Comparison of ENCODE assay signal across 12 mouse cellular contexts in the genomic region with DNA sequence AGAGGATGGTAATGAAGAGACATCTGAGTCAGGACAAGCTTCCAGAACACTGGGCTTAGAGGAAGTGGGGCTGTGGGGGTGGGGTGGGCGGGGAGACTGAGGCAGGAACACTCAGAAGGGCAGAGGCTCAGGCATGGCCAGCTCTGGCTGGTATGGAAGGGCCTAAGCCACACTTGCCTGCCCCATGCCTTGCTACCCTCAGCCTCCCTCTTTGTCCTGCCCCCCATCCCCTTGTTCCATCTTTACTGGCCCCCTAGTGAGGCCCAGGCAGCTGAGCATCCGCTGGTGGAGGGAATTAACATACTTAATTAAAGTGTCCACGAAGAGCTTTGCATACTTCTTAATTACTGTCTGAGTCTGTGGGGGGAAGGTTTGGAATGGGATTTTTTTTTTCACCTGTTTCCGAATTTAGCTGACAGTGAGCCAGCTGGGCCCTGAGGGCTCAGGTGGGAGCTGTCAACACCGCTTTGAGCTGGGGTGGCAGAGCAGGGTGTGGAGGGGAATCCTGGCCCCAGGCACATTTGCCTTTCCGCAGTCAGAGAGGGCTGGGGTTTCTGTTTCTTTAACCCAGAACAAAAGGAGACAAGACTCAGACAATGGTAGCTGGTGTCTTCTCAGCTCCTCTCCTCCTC. TPM values are rescaled to one million over a fixed set of nuclear protein-coding genes. Genes with fewer than 3 reads are reported as not detected.
DNase-seq lines count a peak whose midpoint lies in the region; ATAC-seq lines count a peak whose summit lies in the region.
"Had no signal": no experiment of that assay in that cellular context is flagged by ENCODE, and none has a peak within 500 bp of the region (broad histone marks: within the 10 kb centered on the region; RNA-seq: fewer than 3 reads in every experiment).

No protein-coding gene starts in this region.

- no peak for DNase-seq in neural tube, embryonic 11.5 days (ENCODE audit: low spot score)
- DNase-seq in neural tube, embryonic 10.5 days (ENCODE audit: extremely low spot score, low spot score), result no peak
- no peak for DNase-seq in midbrain, embryonic 10.5 days (ENCODE audit: low spot score)
- no peak for DNase-seq in liver, embryonic 11.5 days (ENCODE audit: low spot score)
- no peak for DNase-seq in spleen, adult 18-20 months
- no peak for DNase-seq in lung, postnatal 10 days
- DNase-seq: embryo, embryonic 11 days; heart, adult 18-20 months; kidney, postnatal 36 days had no signal

- no peak overlapping the region for H3K9ac ChIP-seq in neural tube, embryonic 11.5 days (ENCODE audit: low read length)
- H3K9ac ChIP-seq in forebrain, embryonic 13.5 days, result 0 out of 2 replicates have a peak overlapping the region, but pooled peaks have one; percentile 38
- H3K9ac ChIP-seq in liver, embryonic 11.5 days (ENCODE audit: low read depth, low read length), result no peak overlapping the region
- H3K9ac ChIP-seq in kidney, embryonic 16.5 days (replicated peaks; ENCODE audit: low read length), result no peak overlapping the region
- H3K9ac ChIP-seq: liver, embryonic 14.5 days had no signal

- H3K4me2 ChIP-seq in neural tube, embryonic 11.5 days (ENCODE audit: low read depth), result no peak overlapping the region
- no peak overlapping the region for H3K4me2 ChIP-seq in forebrain, embryonic 13.5 days
- H3K4me2 ChIP-seq in liver, embryonic 11.5 days, result no peak overlapping the region
- H3K4me2 ChIP-seq in kidney, embryonic 16.5 days (replicated peaks; ENCODE audit: low read depth, low read length), result no peak overlapping the region

- 31% methylated on average over 6 of the region's 6 CpGs for WGBS in neural tube, embryonic 11.5 days
- WGBS in forebrain, embryonic 13.5 days, result 21% methylated on average over 6 of the region's 6 CpGs
- WGBS in midbrain, embryonic 10.5 days, result 20% methylated on average over 6 of the region's 6 CpGs
- WGBS in liver, embryonic 11.5 days, result 55% methylated on average over 6 of the region's 6 CpGs
- 51% methylated on average over 6 of the region's 6 CpGs for WGBS in kidney, embryonic 16.5 days

- H3K4me1 ChIP-seq in neural tube, embryonic 11.5 days (ENCODE audit: control insufficient read depth, insufficient read depth, low read length), result peaks cover 5% of the 10 kb centered on the region; the same call in 1 of the 2 replicates
- H3K4me1 ChIP-seq in forebrain, embryonic 13.5 days, result peaks cover 47% of the 10 kb centered on the region
- peaks cover 48% of the 10 kb centered on the region for H3K4me1 ChIP-seq in midbrain, embryonic 10.5 days
- H3K4me1 ChIP-seq in liver, embryonic 11.5 days (replicated peaks; ENCODE audit: control insufficient read depth, insufficient read depth, low read length), result no peaks in the 10 kb centered on the region
- no peaks in the 10 kb centered on the region for H3K4me1 ChIP-seq in kidney, embryonic 16.5 days (ENCODE audit: insufficient read depth, low read length)

- no peak overlapping the region for H3K4me3 ChIP-seq in neural tube, embryonic 11.5 days (ENCODE audit: low read depth, low read length)
- no peak overlapping the region for H3K4me3 ChIP-seq in forebrain, embryonic 13.5 days
- no peak overlapping the region for H3K4me3 ChIP-seq in midbrain, embryonic 10.5 days
- no peak overlapping the region for H3K4me3 ChIP-seq in liver, embryonic 11.5 days (ENCODE audit: low read depth, low read length)
- no peak overlapping the region for H3K4me3 ChIP-seq in kidney, embryonic 16.5 days (ENCODE audit: low read length)

- ATAC-seq in neural tube, embryonic 11.5 days (ENCODE audit: insufficient read depth, low FRiP score, low TSS enrichment), result no peak
- ATAC-seq in forebrain, embryonic 13.5 days, result peak; percentile 44; the same call in 1 of the 2 replicates
- no peak for ATAC-seq in liver, embryonic 11.5 days (replicated peaks; ENCODE audit: low FRiP score)
- ATAC-seq in kidney, embryonic 16.5 days (ENCODE audit: low FRiP score, low TSS enrichment), result no peak

- no peaks in the 10 kb centered on the region for H3K9me3 ChIP-seq in neural tube, embryonic 11.5 days (ENCODE audit: control insufficient read depth, low read length)
- H3K9me3 ChIP-seq in forebrain, embryonic 13.5 days (replicated peaks), result no peaks in the 10 kb centered on the region
- no peaks in the 10 kb centered on the region for H3K9me3 ChIP-seq in midbrain, embryonic 10.5 days (replicated peaks)
- H3K9me3 ChIP-seq in liver, embryonic 11.5 days (ENCODE audit: control insufficient read depth, low read length), result no peaks in the 10 kb centered on the region
- H3K9me3 ChIP-seq in kidney, embryonic 16.5 days (ENCODE audit: low read length), result no peaks in the 10 kb centered on the region

- no peaks in the 10 kb centered on the region for H3K36me3 ChIP-seq in neural tube, embryonic 11.5 days (ENCODE audit: control insufficient read depth, insufficient read depth, low read length)
- peaks cover 4% of the 10 kb centered on the region for H3K36me3 ChIP-seq in forebrain, embryonic 13.5 days (ENCODE audit: poor library complexity, severe bottlenecking)
- peaks cover 12% of the 10 kb centered on the region for H3K36me3 ChIP-seq in midbrain, embryonic 10.5 days
- H3K36me3 ChIP-seq in liver, embryonic 11.5 days (ENCODE audit: control insufficient read depth, insufficient read depth, low read length), result no peaks in the 10 kb centered on the region
- no peaks in the 10 kb centered on the region for H3K36me3 ChIP-seq in kidney, embryonic 16.5 days (ENCODE audit: insufficient read depth, low read length)

- H3K27ac ChIP-seq in neural tube, embryonic 11.5 days (ENCODE audit: low read depth, low read length), result 0 out of 2 replicates have a peak overlapping the region, but pooled peaks have one; percentile 31
- peak overlapping the region; percentile 80 for H3K27ac ChIP-seq in forebrain, embryonic 13.5 days
- peak overlapping the region; percentile 77 for H3K27ac ChIP-seq in midbrain, embryonic 10.5 days (replicated peaks)
- H3K27ac ChIP-seq in liver, embryonic 11.5 days (ENCODE audit: low read depth, low read length), result no peak overlapping the region
- H3K27ac ChIP-seq in kidney, embryonic 16.5 days (ENCODE audit: low read length), result no peak overlapping the region
- H3K27ac ChIP-seq: liver, embryonic 14.5 days had no signal

- no peaks in the 10 kb centered on the region for H3K27me3 ChIP-seq in neural tube, embryonic 11.5 days (ENCODE audit: control insufficient read depth, insufficient read depth, low read length)
- no peaks in the 10 kb centered on the region for H3K27me3 ChIP-seq in forebrain, embryonic 13.5 days
- H3K27me3 ChIP-seq in midbrain, embryonic 10.5 days (ENCODE audit: low read depth, poor library complexity, severe bottlenecking), result no peaks in the 10 kb centered on the region
- H3K27me3 ChIP-seq in liver, embryonic 11.5 days (replicated peaks; ENCODE audit: control insufficient read depth, insufficient read depth, low read length), result no peaks in the 10 kb centered on the region
- H3K27me3 ChIP-seq in kidney, embryonic 16.5 days (ENCODE audit: insufficient read depth, low read length), result no peaks in the 10 kb centered on the region

RNA-seq across cellular contexts. Expression of gene Rab6b, which starts 22.0 kb away (rescaled TPM):
- polyA plus RNA-seq in neural tube, embryonic 11.5 days (2014; fragmentation: Nextera tagmentation; extraction: Ambion mirVana), result 18.1 and 22.5 TPM in 2 replicates
- 38.5 TPM in 2 replicates for polyA plus RNA-seq in forebrain, embryonic 13.5 days (2015; fragmentation: Nextera tagmentation; extraction: Ambion mirVana)
- 12.3 and 19.9 TPM in 2 replicates for polyA plus RNA-seq in midbrain, embryonic 10.5 days (2016; fragmentation: Nextera tagmentation; extraction: Ambion mirVana)
- 0.44 and 0.45 TPM in 2 replicates for polyA plus RNA-seq in liver, embryonic 11.5 days (2014; fragmentation: Nextera tagmentation; extraction: Ambion mirVana)
- 5.2 and 6.1 TPM in 2 replicates for polyA plus RNA-seq in kidney, embryonic 16.5 days (2015; fragmentation: Nextera tagmentation; extraction: Ambion mirVana)

Comparison
In these comparisons a context has a peak if more than half of its experiments do, and no peak if none do; other contexts are left out.
1. H3K27ac ChIP-seq: peak in neural tube, embryonic 11.5 days (single experiment), forebrain, embryonic 13.5 days (single experiment) and midbrain, embryonic 10.5 days (single experiment); none in liver, embryonic 11.5 days (single experiment) and kidney, embryonic 16.5 days (single experiment).